Mouse (Mus musculus): ENCODE data around the gene Atp6v1g2. TPM values are rescaled to one million over a fixed set of nuclear protein-coding genes. Genes with fewer than 3 reads are reported as not detected.

Atp6v1g2 gene
- total and polyA plus RNA-seq, 3 experiments, result 2.4 to 5.0 (median 3.2) TPM

GRCm38 (mm10) chr17:35258492-35259478 lies 25.3 kb downstream of the Atp6v1g2 start:
- no peaks in the 10 kb centered on the region for H3K27me3 ChIP-seq (ENCODE audit: insufficient read depth, low read length)
- peak; percentile 58 for ATAC-seq (ENCODE audit: extremely low read depth, insufficient number of reproducible peaks, low FRiP score, poor library complexity, severe bottlenecking)
- peaks cover 11% of the 10 kb centered on the region for H3K36me3 ChIP-seq (replicated peaks)
- H3K9me3 ChIP-seq (replicated peaks), result no peaks in the 10 kb centered on the region
- TF ChIP-seq POLR2AphosphoS5 (IDR thresholded peaks at IDR 0.05; ENCODE audit: insufficient replicate concordance, low read depth, low read length) (no peak), GATA1 (IDR thresholded peaks at IDR 0.05; ENCODE audit: borderline replicate concordance, low read length) (no peak), CTCF (IDR thresholded peaks at IDR 0.05; ENCODE audit: low read depth, low read length) (no peak), TAL1 (conservative IDR thresholded peaks at IDR 0.05; ENCODE audit: low read depth, low read length) (no peak), GATA2 (IDR thresholded peaks at IDR 0.05; ENCODE audit: borderline replicate concordance, low read depth, low read length) (no peak)
- peak overlapping the region; percentile 69; the same call in 1 of the 2 replicates for H3K4me3 ChIP-seq (ENCODE audit: low read depth, low read length)
- peaks cover 44% of the 10 kb centered on the region for H3K4me1 ChIP-seq (ENCODE audit: insufficient read depth, low read depth, low read length)
- peak; percentile 60 for DNase-seq (ENCODE audit: low spot score)

GRCm38 (mm10) chr17:35259621-35260020 lies 26.2 kb downstream of the Atp6v1g2 start:
- Histone ChIP-seq H3K36me3 (replicated peaks) (peaks cover 10% of the 10 kb centered on the region), H3K4me3 (ENCODE audit: low read depth, low read length) (no peak overlapping the region), H3K9me3 (replicated peaks) (no peaks in the 10 kb centered on the region), H3K4me1 (ENCODE audit: insufficient read depth, low read depth, low read length) (peaks cover 43% of the 10 kb centered on the region), H3K27me3 (ENCODE audit: insufficient read depth, low read length) (no peaks in the 10 kb centered on the region)
- TF ChIP-seq GATA1 (IDR thresholded peaks at IDR 0.05; ENCODE audit: borderline replicate concordance, low read length) (no peak), POLR2AphosphoS5 (IDR thresholded peaks at IDR 0.05; ENCODE audit: insufficient replicate concordance, low read depth, low read length) (no peak), CTCF (IDR thresholded peaks at IDR 0.05; ENCODE audit: low read depth, low read length) (no peak), GATA2 (IDR thresholded peaks at IDR 0.05; ENCODE audit: borderline replicate concordance, low read depth, low read length) (no peak), TAL1 (conservative IDR thresholded peaks at IDR 0.05; ENCODE audit: low read depth, low read length) (no peak)
- ATAC-seq (ENCODE audit: extremely low read depth, insufficient number of reproducible peaks, low FRiP score, poor library complexity, severe bottlenecking), result no peak
- DNase-seq (ENCODE audit: low spot score), result no peak

- H3K4me3 ChIP-seq (ENCODE audit: low read depth, low read length), result no peak overlapping the region
- H3K36me3 ChIP-seq (replicated peaks), result peaks cover 24% of the 10 kb centered on the region
- TF ChIP-seq GATA2 (IDR thresholded peaks at IDR 0.05; ENCODE audit: borderline replicate concordance, low read depth, low read length) (no peak), TAL1 (conservative IDR thresholded peaks at IDR 0.05; ENCODE audit: low read depth, low read length) (no peak), CTCF (IDR thresholded peaks at IDR 0.05; ENCODE audit: low read depth, low read length) (no peak), GATA1 (IDR thresholded peaks at IDR 0.05; ENCODE audit: borderline replicate concordance, low read length) (no peak), POLR2AphosphoS5 (IDR thresholded peaks at IDR 0.05; ENCODE audit: insufficient replicate concordance, low read depth, low read length) (no peak)
- H3K4me1 ChIP-seq (ENCODE audit: insufficient read depth, low read depth, low read length), result peaks cover 47% of the 10 kb centered on the region
- no peaks in the 10 kb centered on the region for H3K9me3 ChIP-seq (replicated peaks)
- ATAC-seq (ENCODE audit: extremely low read depth, insufficient number of reproducible peaks, low FRiP score, poor library complexity, severe bottlenecking) (no peak), DNase-seq (ENCODE audit: low spot score) (no peak)
- H3K27me3 ChIP-seq (ENCODE audit: insufficient read depth, low read length), result no peaks in the 10 kb centered on the region
Observed at GRCm38 (mm10) chr17:35261651-35262050, 28.2 kb downstream of the Atp6v1g2 start.

- Histone ChIP-seq H3K4me1 (ENCODE audit: insufficient read depth, low read depth, low read length) (peaks cover 40% of the 10 kb centered on the region), H3K36me3 (replicated peaks) (peaks cover 33% of the 10 kb centered on the region), H3K9me3 (replicated peaks) (no peaks in the 10 kb centered on the region), H3K4me3 (ENCODE audit: low read depth, low read length) (peak within 1 kb of the TSS; percentile 88), H3K27me3 (ENCODE audit: insufficient read depth, low read length) (no peaks in the 10 kb centered on the region)
- DNase-seq (ENCODE audit: low spot score), result peak; percentile 99
- TF ChIP-seq CTCF (IDR thresholded peaks at IDR 0.05; ENCODE audit: low read depth, low read length), result no peak
- TF ChIP-seq POLR2AphosphoS5 (IDR thresholded peaks at IDR 0.05; ENCODE audit: insufficient replicate concordance, low read depth, low read length), result no peak
- no peak for TF ChIP-seq TAL1 (conservative IDR thresholded peaks at IDR 0.05; ENCODE audit: low read depth, low read length)
- TF ChIP-seq GATA2 (IDR thresholded peaks at IDR 0.05; ENCODE audit: borderline replicate concordance, low read depth, low read length), result no peak
- no peak for TF ChIP-seq GATA1 (IDR thresholded peaks at IDR 0.05; ENCODE audit: borderline replicate concordance, low read length)
- peak; percentile 89 for ATAC-seq (ENCODE audit: extremely low read depth, insufficient number of reproducible peaks, low FRiP score, poor library complexity, severe bottlenecking)
Observed at GRCm38 (mm10) chr17:35262664-35263522, 29.4 kb downstream of the Atp6v1g2 start, which contains the start of gene H2-D1. Gene H2-D1, plus strand, starts transcription at chr17:35262730.

- no peak for TF ChIP-seq GATA2 (IDR thresholded peaks at IDR 0.05; ENCODE audit: borderline replicate concordance, low read depth, low read length)
- TF ChIP-seq TAL1 (conservative IDR thresholded peaks at IDR 0.05; ENCODE audit: low read depth, low read length), result no peak
- no peak for TF ChIP-seq GATA1 (IDR thresholded peaks at IDR 0.05; ENCODE audit: borderline replicate concordance, low read length)
- no peak for TF ChIP-seq POLR2AphosphoS5 (IDR thresholded peaks at IDR 0.05; ENCODE audit: insufficient replicate concordance, low read depth, low read length)
- TF ChIP-seq CTCF (IDR thresholded peaks at IDR 0.05; ENCODE audit: low read depth, low read length), result no peak
- DNase-seq (ENCODE audit: low spot score) (no peak), ATAC-seq (ENCODE audit: extremely low read depth, insufficient number of reproducible peaks, low FRiP score, poor library complexity, severe bottlenecking) (no peak)
Observed at GRCm38 (mm10) chr17:35263523-35263883, 30.0 kb downstream of the Atp6v1g2 start.

More at GRCm38 (mm10) chr17:35263523-35263883, 30.0 kb downstream of the Atp6v1g2 start:
- Histone ChIP-seq H3K4me1 (ENCODE audit: insufficient read depth, low read depth, low read length) (peaks cover 38% of the 10 kb centered on the region), H3K4me3 (ENCODE audit: low read depth, low read length) (peak overlapping the region; percentile 88), H3K27me3 (ENCODE audit: insufficient read depth, low read length) (no peaks in the 10 kb centered on the region), H3K9me3 (replicated peaks) (no peaks in the 10 kb centered on the region), H3K36me3 (replicated peaks) (peaks cover 35% of the 10 kb centered on the region)

All from G1E (cell line).